Mouse (Mus musculus) retina, postnatal 1 day (tissue): ENCODE results near the gene Hcn1.

ENCODE experiments used
- DNase-seq: peaks from one replicate; pipeline ENCODE4 v3.0.0-alpha.2; 2012

The Hcn1 gene

DNA sequence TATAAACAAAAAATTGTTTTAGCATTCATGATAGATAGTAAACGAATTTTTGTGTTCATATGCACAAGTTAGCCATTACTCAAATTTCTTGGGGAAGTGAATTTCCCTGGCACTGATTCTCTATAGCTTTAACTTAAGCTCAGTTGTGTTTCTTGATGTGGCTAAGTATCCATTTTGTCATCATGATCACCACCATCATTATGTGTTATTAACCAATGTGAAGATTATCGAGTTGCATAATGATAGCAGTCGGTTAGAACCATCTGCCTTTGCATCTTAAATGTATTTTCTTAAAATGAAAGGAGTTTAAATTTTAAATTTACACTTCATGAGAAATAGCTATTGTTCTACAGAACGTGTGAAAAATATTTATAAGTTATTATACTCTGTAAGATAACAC is 426.5 kb downstream of the Hcn1 start:
- DNase-seq: no peak

DNA sequence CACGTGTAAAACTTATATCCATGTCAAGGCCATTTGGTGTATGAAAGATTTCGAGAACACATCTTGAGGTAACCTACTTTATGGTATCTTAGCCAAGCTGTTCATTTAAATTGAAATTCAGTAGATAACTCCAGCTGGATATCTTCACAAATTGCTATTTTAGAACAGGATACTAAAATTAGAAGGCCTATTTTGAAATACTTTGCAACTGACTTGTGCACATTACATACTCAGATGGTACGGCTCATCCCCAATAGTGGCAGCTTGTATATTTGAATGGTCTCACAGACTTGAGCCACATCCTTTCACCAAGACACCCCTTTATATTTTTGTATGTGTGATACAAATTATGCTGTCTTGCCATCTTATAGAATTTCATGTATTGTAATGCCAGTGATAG is 427.5 kb downstream of the Hcn1 start:
- DNase-seq: no peak

DNA sequence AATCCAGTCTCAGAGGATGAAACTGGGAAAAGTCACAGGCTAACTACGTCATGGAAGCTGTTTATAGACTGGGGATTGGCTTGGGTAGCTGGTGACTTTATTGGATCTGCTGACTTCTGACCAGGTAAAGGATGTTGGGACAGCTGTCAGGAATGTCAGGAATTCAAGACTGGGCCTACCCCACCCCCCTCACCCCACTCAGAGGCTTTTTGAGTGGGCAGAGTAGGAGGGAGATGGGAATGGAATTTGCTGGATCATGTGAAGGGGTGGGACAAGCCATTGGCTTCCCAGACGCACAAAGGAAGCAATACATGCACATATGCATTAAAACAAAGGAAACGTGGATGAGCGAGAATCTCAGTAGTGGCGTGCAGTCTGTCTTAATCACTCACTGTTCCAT is 433.5 kb downstream of the Hcn1 start:
- DNase-seq: no peak
